Mouse (Mus musculus) liver, postnatal 0 days (tissue): Measurements from ENCODE around the gene Tedc1. TPM values are rescaled to one million over a fixed set of nuclear protein-coding genes. Genes with fewer than 3 reads are reported as not detected.
A peak's percentile ranks its signal among the peaks of the same experiment; 100 is the strongest.

Source experiments
- ATAC-seq: fragments of 200-750 bp; cut with Nextera tagmentation; 2 replicates; pipeline ENCODE4 v1.8.0; 2017; ENCODE audit warnings: mild to moderate bottlenecking, moderate library complexity
- DNase-seq: peaks from one replicate; pipeline ENCODE4 v3.0.0-alpha.2; 2016
- H3K27ac ChIP-seq: fragments of 300-500 bp; sonication (generic); 2 replicates; pipeline ENCODE4 v1.5.1; 2014; ENCODE audit warnings: antibody characterized with exemption, moderate library complexity, mild to moderate bottlenecking, low read depth
- H3K27me3 ChIP-seq: fragments of 300-500 bp; sonication (generic); 2 replicates; pipeline ENCODE4 v1.6.1; 2014; ENCODE audit warnings: low read length, control low read depth, mixed read lengths; ENCODE audit not compliant: insufficient read depth
- H3K36me3 ChIP-seq: fragments of 300-500 bp; sonication (generic); replicated peaks from 2 replicates; pipeline ENCODE4 v1.6.1; 2014; ENCODE audit warnings: mild to moderate bottlenecking, control low read depth, low read length, moderate library complexity, mixed read lengths; ENCODE audit not compliant: insufficient read depth
- H3K4me1 ChIP-seq: fragments of 300-500 bp; sonication (generic); 2 replicates; pipeline ENCODE4 v1.6.1; 2014; ENCODE audit warnings: antibody characterized with exemption, mild to moderate bottlenecking, control low read depth; ENCODE audit not compliant: insufficient read depth
- H3K4me2 ChIP-seq: fragments of 300-500 bp; sonication (generic); 2 replicates; pipeline ENCODE4 v1.6.1; 2014; ENCODE audit warnings: low read depth, mild to moderate bottlenecking, low read length, moderate library complexity, mixed read lengths
- H3K4me3 ChIP-seq: fragments of 300-500 bp; sonication (generic); 2 replicates; pipeline ENCODE4 v1.5.1; 2014; ENCODE audit warnings: low read depth, low read length
- H3K9ac ChIP-seq: fragments of 300-500 bp; sonication (generic); replicated peaks from 2 replicates; pipeline ENCODE4 v1.6.1; 2014; ENCODE audit warnings: mild to moderate bottlenecking, moderate library complexity
- H3K9me3 ChIP-seq: fragments of 300-500 bp; sonication (generic); 2 replicates; pipeline ENCODE4 v1.6.1; 2016; ENCODE audit warnings: mild to moderate bottlenecking, control low read depth, low read length, mixed read lengths
- CTCF ChIP-seq: sonication (generic); IDR thresholded peaks from 2 replicates; pipeline ENCODE4 v1.5.1; 2016; ENCODE audit warnings: antibody characterized with exemption, low read depth
- EP300 ChIP-seq: IDR thresholded peaks from 2 replicates; pipeline ENCODE4 v1.6.1; 2016; ENCODE audit warnings: antibody characterized with exemption, low read depth, mild to moderate bottlenecking
- WGBS: fragments of 180-500 bp; shearing (Covaris S2); extraction: QIAGEN DNeasy Blood & Tissue Kit; methylation state at CpG from one replicate; pipeline ENCODE4 v1.1.7; 2014; ENCODE audit not compliant: insufficient replicate concordance; 5-methylcytosine and 5-hydroxymethylcytosine counted together
- polyA plus RNA-seq: library from polyadenylated mRNA; unstranded; fragments of >200 nt; fragmentation: Nextera tagmentation; extraction: Ambion mirVana; gene quantifications from 2 replicates; pipeline ENCODE4 v1.2.1, GENCODE M21; 2015

Gene Tedc1
- polyA plus RNA-seq, 1 experiment from 2014 or later = 4.6 TPM

- H3K4me3 ChIP-seq = peak within 1 kb of the TSS; percentile 25
- 0 out of 2 replicates have a peak within 1 kb of the TSS, but pooled peaks have one; percentile 37 for H3K27ac ChIP-seq
- 14% methylated on average over 45 of the region's 45 CpGs for WGBS
- H3K4me1 ChIP-seq = peaks cover 36% of the 10 kb centered on the region
- no peaks in the 10 kb centered on the region for H3K9me3 ChIP-seq
- H3K36me3 ChIP-seq = 0 out of 2 replicates have a peak, but pooled peaks cover 3% of the 10 kb centered on the region
- H3K4me2 ChIP-seq = peak within 1 kb of the TSS; percentile 62
- H3K27me3 ChIP-seq = peaks cover 29% of the 10 kb centered on the region
- TF ChIP-seq CTCF (peak; percentile 94), EP300 (no peak)
- DNase-seq (peak; percentile 87), ATAC-seq (peak; percentile 40)
- 0 out of 2 replicates have a peak within 1 kb of the TSS, but pooled peaks have one; percentile 17 for H3K9ac ChIP-seq
Observed at GRCm38 (mm10) chr12:113146112-113147057, 9.8 kb upstream of the Tedc1 start, which contains the start of gene Crip1. Gene Crip1, plus strand, starts transcription at chr12:113146316.

DNA sequence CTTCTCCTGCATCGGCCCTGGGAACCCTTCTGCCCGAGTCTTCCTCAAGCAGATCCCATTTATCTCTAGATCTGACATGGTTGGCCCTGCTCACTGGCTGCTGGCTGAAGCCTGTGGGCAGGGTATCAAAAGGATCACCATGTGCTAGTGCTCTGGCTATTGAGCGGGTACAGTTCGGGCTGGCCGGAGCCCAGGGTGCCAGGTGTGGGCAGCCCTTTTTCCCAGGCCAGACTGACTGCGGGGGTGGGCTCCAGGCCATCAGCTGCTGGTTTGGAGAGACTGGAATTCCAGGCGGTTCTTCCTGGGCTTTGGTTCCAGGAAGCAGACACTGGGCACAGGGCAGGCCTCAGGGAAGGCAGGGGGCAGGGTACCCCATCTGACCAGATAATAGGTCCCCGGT, 8.7 kb upstream of the Tedc1 start:
- TF ChIP-seq EP300 (no peak), CTCF (no peak)
- Histone ChIP-seq H3K4me3 (no peak overlapping the region), H3K9ac (no peak overlapping the region), H3K4me2 (no peak overlapping the region), H3K27ac (no peak overlapping the region), H3K4me1 (peaks cover 39% of the 10 kb centered on the region), H3K9me3 (no peaks in the 10 kb centered on the region), H3K27me3 (peaks cover 27% of the 10 kb centered on the region), H3K36me3 (0 out of 2 replicates have a peak, but pooled peaks cover 3% of the 10 kb centered on the region)
- DNase-seq = no peak
- 81% methylated on average over 8 of the region's 8 CpGs for WGBS
- no peak for ATAC-seq

- Histone ChIP-seq H3K4me1 (peaks cover 37% of the 10 kb centered on the region), H3K4me3 (no peak overlapping the region), H3K27me3 (peaks cover 20% of the 10 kb centered on the region), H3K9ac (no peak overlapping the region), H3K9me3 (no peaks in the 10 kb centered on the region), H3K36me3 (0 out of 2 replicates have a peak, but pooled peaks cover 3% of the 10 kb centered on the region), H3K27ac (no peak overlapping the region), H3K4me2 (no peak overlapping the region)
- DNase-seq (peak; percentile 73), ATAC-seq (peak; percentile 44)
- TF ChIP-seq EP300 (no peak), CTCF (peak; percentile 53)
- 37% methylated on average over 16 of the region's 16 CpGs for WGBS
Observed at GRCm38 (mm10) chr12:113148381-113149035, 7.7 kb upstream of the Tedc1 start.

DNA sequence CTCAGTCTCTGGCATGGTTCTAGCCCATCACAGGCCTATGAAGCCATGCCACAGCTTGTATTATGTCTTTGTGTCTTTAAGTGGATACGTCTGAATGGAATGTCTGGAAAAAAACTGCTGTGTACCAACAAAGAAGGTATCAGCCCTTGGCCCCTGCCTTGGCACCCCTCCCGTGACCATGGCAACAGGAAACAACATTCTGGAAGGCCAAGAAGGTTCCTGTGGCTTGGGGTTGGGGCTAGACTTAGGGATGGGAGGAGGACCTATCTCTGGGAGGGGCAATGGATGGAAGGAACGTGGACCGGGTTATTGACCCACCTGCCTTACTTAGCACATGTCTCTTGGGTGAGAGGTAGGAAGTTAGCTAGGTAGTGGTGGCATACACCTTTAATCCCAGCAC, 6.9 kb upstream of the Tedc1 start:
- 0 out of 2 replicates have a peak, but pooled peaks cover 3% of the 10 kb centered on the region for H3K36me3 ChIP-seq
- H3K9ac ChIP-seq = no peak overlapping the region
- no peak overlapping the region for H3K27ac ChIP-seq
- no peak overlapping the region for H3K4me2 ChIP-seq
- H3K4me3 ChIP-seq = no peak overlapping the region
- WGBS = 63% methylated on average over 4 of the region's 4 CpGs
- no peak for ATAC-seq
- no peak for DNase-seq
- no peaks in the 10 kb centered on the region for H3K9me3 ChIP-seq
- TF ChIP-seq CTCF = no peak
- H3K27me3 ChIP-seq = peaks cover 20% of the 10 kb centered on the region
- H3K4me1 ChIP-seq = peaks cover 37% of the 10 kb centered on the region

- ATAC-seq (no peak), DNase-seq (no peak)
- no peak overlapping the region for H3K4me2 ChIP-seq
- no peaks in the 10 kb centered on the region for H3K36me3 ChIP-seq
- TF ChIP-seq EP300 = no peak
- TF ChIP-seq CTCF = no peak
- peaks cover 20% of the 10 kb centered on the region for H3K27me3 ChIP-seq
- H3K9me3 ChIP-seq = no peaks in the 10 kb centered on the region
- H3K4me1 ChIP-seq = peaks cover 41% of the 10 kb centered on the region
- H3K4me3 ChIP-seq = no peak overlapping the region
- no peak overlapping the region for H3K9ac ChIP-seq
- WGBS = 52% methylated on average over 3 of the region's 3 CpGs
- no peak overlapping the region for H3K27ac ChIP-seq
Observed at GRCm38 (mm10) chr12:113149896-113150295, 6.3 kb upstream of the Tedc1 start.

GRCm38 (mm10) chr12:113150591-113150990, 5.6 kb upstream of the Tedc1 start:
- no peaks in the 10 kb centered on the region for H3K9me3 ChIP-seq
- no peak for TF ChIP-seq EP300
- TF ChIP-seq CTCF = no peak
- ATAC-seq (no peak), DNase-seq (no peak)
- H3K36me3 ChIP-seq = no peaks in the 10 kb centered on the region
- peaks cover 20% of the 10 kb centered on the region for H3K27me3 ChIP-seq
- no peak overlapping the region for H3K4me3 ChIP-seq
- whole genome bisulfite sequencing = 40% methylated on average over 4 of the region's 4 CpGs
- no peak overlapping the region for H3K4me2 ChIP-seq
- H3K4me1 ChIP-seq = peaks cover 48% of the 10 kb centered on the region
- H3K9ac ChIP-seq = no peak overlapping the region
- no peak overlapping the region for H3K27ac ChIP-seq
